Comparison of ENCODE assay signal across 7 mouse cellular contexts in genomic region chr7:28378769-28379651, GRCm38 (mm10). TPM values are rescaled to one million over a fixed set of nuclear protein-coding genes. Genes with fewer than 3 reads are reported as not detected.
DNase-seq lines count a peak whose midpoint lies in the region; ATAC-seq and TF ChIP-seq lines count a peak whose summit lies in the region.

No protein-coding gene starts in this region.

- H3K4me1 ChIP-seq in intestine, postnatal 0 days (replicated peaks; ENCODE audit: control insufficient read depth, insufficient read depth, low read length) = peaks cover 11% of the 10 kb centered on the region
- peaks cover 72% of the 10 kb centered on the region for H3K4me1 ChIP-seq in limb, embryonic 12.5 days (replicated peaks)
- peaks cover 29% of the 10 kb centered on the region for H3K4me1 ChIP-seq in midbrain, embryonic 14.5 days (ENCODE audit: control insufficient read depth, insufficient read depth, low read length)

- ATAC-seq in intestine, postnatal 0 days = peak; percentile 11
- ATAC-seq in limb, embryonic 12.5 days (ENCODE audit: insufficient number of reproducible peaks, insufficient read depth, low FRiP score, low TSS enrichment, low read depth) = peak; percentile 5; the same call in 1 of the 2 replicates
- peak; percentile 21; the same call in 1 of the 2 replicates for ATAC-seq in midbrain, embryonic 14.5 days (ENCODE audit: low FRiP score, low TSS enrichment)

- peak; percentile 89 for DNase-seq in adrenal gland, adult 8-10 months
- DNase-seq in embryo, embryonic 11.5 days (ENCODE audit: low read depth, low spot score) = peak; percentile 66
- DNase-seq in gastrocnemius, postnatal 4 days (ENCODE audit: low spot score in 2 of 2) = peak; percentile 95 to 97
- DNase-seq in midbrain, embryonic 14.5 days = peak; percentile 89
- DNase-seq in spleen, adult 12 weeks (ENCODE audit: low spot score) = peak; percentile 87

- peak overlapping the region; percentile 98 for H3K9ac ChIP-seq in intestine, postnatal 0 days (ENCODE audit: low read depth, low read length)
- peak overlapping the region; percentile 83 for H3K9ac ChIP-seq in limb, embryonic 12.5 days (replicated peaks)
- peak overlapping the region; percentile 66 for H3K9ac ChIP-seq in midbrain, embryonic 14.5 days (replicated peaks; ENCODE audit: low read length)

- H3K4me3 ChIP-seq in intestine, postnatal 0 days (ENCODE audit: low read depth, low read length) = peak overlapping the region; percentile 95
- H3K4me3 ChIP-seq in limb, embryonic 12.5 days (replicated peaks) = peak overlapping the region; percentile 67
- peak overlapping the region; percentile 45 for H3K4me3 ChIP-seq in midbrain, embryonic 14.5 days (replicated peaks; ENCODE audit: low read depth, low read length)

- no peaks in the 10 kb centered on the region for H3K27me3 ChIP-seq in intestine, postnatal 0 days (replicated peaks; ENCODE audit: control insufficient read depth, insufficient read depth, low read length)
- H3K27me3 ChIP-seq in limb, embryonic 12.5 days = no peaks in the 10 kb centered on the region
- H3K27me3 ChIP-seq in midbrain, embryonic 14.5 days (ENCODE audit: control insufficient read depth, insufficient read depth, low read length) = no peaks in the 10 kb centered on the region

- TF ChIP-seq CTCF in intestine, postnatal 0 days (IDR thresholded peaks at IDR 0.05; ENCODE audit: low read depth) = no peak

- peak overlapping the region; percentile 100 for H3K27ac ChIP-seq in intestine, postnatal 0 days (ENCODE audit: low read depth, low read length)
- peak overlapping the region; percentile 89 for H3K27ac ChIP-seq in limb, embryonic 12.5 days
- peak overlapping the region; percentile 52 for H3K27ac ChIP-seq in midbrain, embryonic 14.5 days (replicated peaks; ENCODE audit: low read depth, low read length)

- no peaks in the 10 kb centered on the region for H3K9me3 ChIP-seq in intestine, postnatal 0 days (ENCODE audit: control insufficient read depth)
- H3K9me3 ChIP-seq in limb, embryonic 12.5 days = no peaks in the 10 kb centered on the region
- no peaks in the 10 kb centered on the region for H3K9me3 ChIP-seq in midbrain, embryonic 14.5 days (ENCODE audit: control insufficient read depth, low read length)

- H3K4me2 ChIP-seq in intestine, postnatal 0 days (replicated peaks; ENCODE audit: low read depth) = peak overlapping the region; percentile 89
- H3K4me2 ChIP-seq in limb, embryonic 12.5 days = peak overlapping the region; percentile 93
- H3K4me2 ChIP-seq in midbrain, embryonic 14.5 days (ENCODE audit: low read length) = peak overlapping the region; percentile 73

- H3K36me3 ChIP-seq in intestine, postnatal 0 days (ENCODE audit: control insufficient read depth, insufficient read depth) = peaks cover 12% of the 10 kb centered on the region
- peaks cover 9% of the 10 kb centered on the region for H3K36me3 ChIP-seq in limb, embryonic 12.5 days
- no peaks in the 10 kb centered on the region for H3K36me3 ChIP-seq in midbrain, embryonic 14.5 days (ENCODE audit: control insufficient read depth, insufficient read depth, low read length)

- WGBS in intestine, postnatal 0 days = under 1% methylated on average over 53 of the region's 53 CpGs
- WGBS in limb, embryonic 12.5 days = 2% methylated on average over 53 of the region's 53 CpGs
- under 1% methylated on average over 53 of the region's 53 CpGs for WGBS in midbrain, embryonic 14.5 days

RNA-seq across cellular contexts. Expression of gene Zfp36, which starts 1.0 kb away (rescaled TPM):
- 10 to 100 TPM; 12.8 to 33.6 (median 21.5) TPM for total RNA-seq in adrenal gland, adult 8-10 months (2022)
- total RNA-seq in gastrocnemius, postnatal 4 days (2021) = 1 to 10 TPM; 8.5 to 9.9 TPM
- polyA plus RNA-seq in intestine, postnatal 0 days (2015; fragmentation: Nextera tagmentation; extraction: Ambion mirVana) = 57.3 and 61.5 TPM in 2 replicates
- polyA plus RNA-seq in limb, embryonic 12.5 days (2016; fragmentation: Nextera tagmentation; extraction: Ambion mirVana) = 7.1 and 7.7 TPM in 2 replicates
- 1.8 and 3.4 TPM in 2 replicates for polyA plus RNA-seq in midbrain, embryonic 14.5 days (2014; fragmentation: Nextera tagmentation; extraction: Ambion mirVana)

RNA-seq across cellular contexts. Expression of gene Plekhg2, which starts 6.6 kb away (rescaled TPM):
- 10 to 100 TPM; 13.6 to 28.9 (median 20.9) TPM for total RNA-seq in adrenal gland, adult 8-10 months (2022)
- 10 to 100 TPM; 41.9 to 42.8 TPM for total RNA-seq in gastrocnemius, postnatal 4 days (2021)
- 10.6 and 11.9 TPM in 2 replicates for polyA plus RNA-seq in intestine, postnatal 0 days (2015; fragmentation: Nextera tagmentation; extraction: Ambion mirVana)
- polyA plus RNA-seq in limb, embryonic 12.5 days (2016; fragmentation: Nextera tagmentation; extraction: Ambion mirVana) = 96.9 and 106 TPM in 2 replicates
- polyA plus RNA-seq in midbrain, embryonic 14.5 days (2014; fragmentation: Nextera tagmentation; extraction: Ambion mirVana) = 17.7 and 22.9 TPM in 2 replicates

RNA-seq across cellular contexts. Expression of gene Med29, which starts 13.5 kb away (rescaled TPM):
- 10 to 100 TPM; 24.5 to 44.1 (median 29.5) TPM for total RNA-seq in adrenal gland, adult 8-10 months (2022)
- 10 to 100 TPM; 23.7 to 25.1 TPM for total RNA-seq in gastrocnemius, postnatal 4 days (2021)
- 42.7 and 44.2 TPM in 2 replicates for polyA plus RNA-seq in intestine, postnatal 0 days (2015; fragmentation: Nextera tagmentation; extraction: Ambion mirVana)
- polyA plus RNA-seq in limb, embryonic 12.5 days (2016; fragmentation: Nextera tagmentation; extraction: Ambion mirVana) = 45.4 and 51.6 TPM in 2 replicates
- 38.3 and 47.9 TPM in 2 replicates for polyA plus RNA-seq in midbrain, embryonic 14.5 days (2014; fragmentation: Nextera tagmentation; extraction: Ambion mirVana)

RNA-seq across cellular contexts. Expression of gene Paf1, which starts 13.7 kb away (rescaled TPM):
- 100 to 1,000 TPM in 1 of 4 experiments, 10 to 100 TPM in 3; 61.6 to 102 (median 87.9) TPM for total RNA-seq in adrenal gland, adult 8-10 months (2022)
- total RNA-seq in gastrocnemius, postnatal 4 days (2021) = 10 to 100 TPM; 41.2 to 55.6 TPM
- 54.6 and 60.6 TPM in 2 replicates for polyA plus RNA-seq in intestine, postnatal 0 days (2015; fragmentation: Nextera tagmentation; extraction: Ambion mirVana)
- polyA plus RNA-seq in limb, embryonic 12.5 days (2016; fragmentation: Nextera tagmentation; extraction: Ambion mirVana) = 83.0 and 86.8 TPM in 2 replicates
- 78.0 and 81.9 TPM in 2 replicates for polyA plus RNA-seq in midbrain, embryonic 14.5 days (2014; fragmentation: Nextera tagmentation; extraction: Ambion mirVana)

RNA-seq across cellular contexts. Expression of gene Rps16, which starts 28.6 kb away (rescaled TPM):
- 1,000 to 10,000 TPM in 3 of 4 experiments, 100 to 1,000 TPM in 1; 948 to 1,196 (median 1,106) TPM for total RNA-seq in adrenal gland, adult 8-10 months (2022)
- total RNA-seq in gastrocnemius, postnatal 4 days (2021) = 1,000 to 10,000 TPM; 1,034 to 1,195 TPM
- 695 and 702 TPM in 2 replicates for polyA plus RNA-seq in intestine, postnatal 0 days (2015; fragmentation: Nextera tagmentation; extraction: Ambion mirVana)
- 915 and 927 TPM in 2 replicates for polyA plus RNA-seq in limb, embryonic 12.5 days (2016; fragmentation: Nextera tagmentation; extraction: Ambion mirVana)
- 580 and 617 TPM in 2 replicates for polyA plus RNA-seq in midbrain, embryonic 14.5 days (2014; fragmentation: Nextera tagmentation; extraction: Ambion mirVana)

Comparison
In these comparisons a context has a peak if more than half of its experiments do, and no peak if none do; other contexts are left out.
1. Peak in every context shown above with its lines: DNase-seq, ATAC-seq, H3K4me3 ChIP-seq and H3K27ac ChIP-seq.
2. H3K4me3 ChIP-seq: peak in every context shown above with its lines; median percentile 95 in intestine, postnatal 0 days; 67 in limb, embryonic 12.5 days; 45 in midbrain, embryonic 14.5 days.